11 mouse cellular contexts compared by ENCODE assay signal in genomic region chr4:83273616-83274050, GRCm38 (mm10). TPM values are rescaled to one million over a fixed set of nuclear protein-coding genes. Genes with fewer than 3 reads are reported as not detected.
DNase-seq lines count a peak whose midpoint lies in the region; ATAC-seq and TF ChIP-seq lines count a peak whose summit lies in the region.
"Had no signal": no experiment of that assay in that cellular context is flagged by ENCODE, and none has a peak within 500 bp of the region (broad histone marks: within the 10 kb centered on the region; RNA-seq: fewer than 3 reads in every experiment).

No protein-coding gene starts in this region.

- no peaks in the 10 kb centered on the region for H3K36me3 ChIP-seq in liver, postnatal 0 days (replicated peaks; ENCODE audit: insufficient read depth, low read length)
- H3K36me3 ChIP-seq: midbrain, embryonic 13.5 days had no signal

- peak overlapping the region; percentile 47 for H3K9ac ChIP-seq in liver, postnatal 0 days (replicated peaks)
- H3K9ac ChIP-seq: midbrain, embryonic 13.5 days had no signal

- H3K4me3 ChIP-seq in liver, postnatal 0 days (ENCODE audit: low read depth, low read length) = peak overlapping the region; percentile 27
- H3K4me3 ChIP-seq: midbrain, embryonic 13.5 days had no signal

- peak; percentile 92 for ATAC-seq in granulocyte monocyte progenitor cell, adult 5-6 weeks (replicated peaks; ENCODE audit: poor library complexity, severe bottlenecking)
- ATAC-seq in liver, postnatal 0 days = peak; percentile 87
- ATAC-seq: midbrain, embryonic 13.5 days; Patski had no signal

- peak overlapping the region; percentile 70 for H3K27ac ChIP-seq in liver, postnatal 0 days (ENCODE audit: low read depth)
- H3K27ac ChIP-seq: midbrain, embryonic 13.5 days had no signal

- peak; percentile 60 for TF ChIP-seq EP300 in liver, postnatal 0 days (IDR thresholded peaks at IDR 0.05; ENCODE audit: low read depth)

- H3K4me2 ChIP-seq in liver, postnatal 0 days (ENCODE audit: low read depth, low read length) = peak overlapping the region; percentile 57
- H3K4me2 ChIP-seq: midbrain, embryonic 13.5 days had no signal

- peak; percentile 28 for DNase-seq in right cerebral cortex, adult 18-20 months
- no peak for DNase-seq in right cerebral cortex, adult 2 months (ENCODE audit: low spot score in 2 of 2)
- peak; percentile 52 for DNase-seq in liver, postnatal 0 days
- DNase-seq in thymus, postnatal 25 days = peak; percentile 6
- DNase-seq in layer of hippocampus, postnatal 14 days (ENCODE audit: low spot score in 2 of 2) = no peak
- no peak for DNase-seq in adipocyte (ENCODE audit: low spot score)
- no peak for DNase-seq in MN1 (ENCODE audit: low spot score)
- DNase-seq: cerebellum, postnatal 25 days had no signal

- no peaks in the 10 kb centered on the region for H3K27me3 ChIP-seq in liver, postnatal 0 days (ENCODE audit: insufficient read depth, low read length)
- H3K27me3 ChIP-seq: midbrain, embryonic 13.5 days; Patski had no signal

- H3K4me1 ChIP-seq in liver, postnatal 0 days (ENCODE audit: insufficient read depth) = peaks cover 5% of the 10 kb centered on the region; the same call in 1 of the 2 replicates
- H3K4me1 ChIP-seq: midbrain, embryonic 13.5 days had no signal

- TF ChIP-seq CTCF in liver, postnatal 0 days (IDR thresholded peaks at IDR 0.05; ENCODE audit: low read depth) = no peak

- WGBS in liver, postnatal 0 days (ENCODE audit: insufficient replicate concordance) = 33% methylated on average over 19 of the region's 19 CpGs

- no peaks in the 10 kb centered on the region for H3K9me3 ChIP-seq in liver, postnatal 0 days (ENCODE audit: low read length)
- H3K9me3 ChIP-seq: midbrain, embryonic 13.5 days had no signal

RNA-seq across cellular contexts. Expression of gene Ttc39b, which starts 50.4 kb away (rescaled TPM):
- total RNA-seq in granulocyte monocyte progenitor cell, adult 5-6 weeks (2014; fragmentation: Nextera tagmentation) = 0.19 TPM in 1 of 2 replicates, not detected in the other
- 0.26 and 1.6 TPM in 2 replicates for total RNA-seq in granulocyte monocyte progenitor cell, adult 5-6 weeks (2017)
- polyA plus RNA-seq in liver, postnatal 0 days (2015; fragmentation: Nextera tagmentation; extraction: Ambion mirVana) = 2.2 and 3.0 TPM in 2 replicates
- 10 to 100 TPM; 32.5 TPM for total RNA-seq in layer of hippocampus, postnatal 14 days (2021)

Comparison
In these comparisons a context has a peak if more than half of its experiments do, and no peak if none do; other contexts are left out.
1. DNase-seq: peak in right cerebral cortex, adult 18-20 months (single experiment), liver, postnatal 0 days (single experiment) and thymus, postnatal 25 days (single experiment); none in right cerebral cortex, adult 2 months (0 of 2), layer of hippocampus, postnatal 14 days (0 of 2), adipocyte (single experiment) and MN1 (single experiment).
2. RNA of gene Ttc39b, which starts 50.4 kb away (total RNA-seq): 32.5 TPM in layer of hippocampus, postnatal 14 days; 0.19 to 1.6 TPM in granulocyte monocyte progenitor cell, adult 5-6 weeks; every median in the first group is over 10 times any median in the second.